Mouse (Mus musculus): ENCODE data around the gene Tor3a. TPM values are rescaled to one million over a fixed set of nuclear protein-coding genes. Genes with fewer than 3 reads are reported as not detected.

Gene Tor3a
- polyA plus RNA-seq, 1 experiment, result 79.4 TPM

DNA sequence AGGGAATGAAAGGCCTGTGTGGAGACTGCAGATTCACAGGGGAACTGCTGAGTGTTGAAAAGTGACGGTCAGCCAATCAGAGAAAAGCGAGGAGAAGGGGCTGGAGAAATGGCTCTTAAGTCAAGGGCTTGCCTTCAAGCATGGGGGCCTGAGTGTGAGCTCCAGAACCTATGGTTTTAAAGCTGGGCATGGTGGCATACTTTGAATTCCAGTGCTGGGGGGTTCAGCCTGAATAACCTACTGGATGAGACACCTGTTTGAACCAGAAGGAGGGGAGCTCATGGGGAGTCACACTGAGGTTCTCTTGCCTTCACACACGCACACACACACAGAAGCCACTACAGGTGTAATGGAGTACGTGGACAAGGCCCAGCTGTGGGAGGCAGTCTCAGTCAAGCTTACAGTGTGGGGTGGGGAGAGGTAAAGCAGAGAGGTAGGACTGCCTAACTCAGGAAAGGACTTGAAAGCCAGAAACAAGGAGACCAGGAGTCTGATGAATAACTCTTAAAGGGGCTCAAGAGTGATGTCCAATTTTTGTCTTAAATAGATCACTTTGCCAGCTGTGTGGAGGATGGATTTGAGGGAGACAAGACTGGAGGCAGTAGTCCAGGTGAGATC lies 53.8 kb downstream of the Tor3a start:
- TF ChIP-seq CTCF (IDR thresholded peaks at IDR 0.05; ENCODE audit: low read depth, low read length), result no peak
- TF ChIP-seq POLR2A (IDR thresholded peaks at IDR 0.05; ENCODE audit: borderline replicate concordance, low read depth, low read length), result no peak
- H3K4me1 ChIP-seq (ENCODE audit: control insufficient read depth, insufficient read depth, low read length), result peaks cover 52% of the 10 kb centered on the region
- H3K27ac ChIP-seq (ENCODE audit: insufficient read depth, low read depth, low read length), result peak overlapping the region; percentile 71
- no peak overlapping the region; the same call in 1 of the 2 replicates for H3K4me3 ChIP-seq (ENCODE audit: insufficient read depth, low read length)

DNA sequence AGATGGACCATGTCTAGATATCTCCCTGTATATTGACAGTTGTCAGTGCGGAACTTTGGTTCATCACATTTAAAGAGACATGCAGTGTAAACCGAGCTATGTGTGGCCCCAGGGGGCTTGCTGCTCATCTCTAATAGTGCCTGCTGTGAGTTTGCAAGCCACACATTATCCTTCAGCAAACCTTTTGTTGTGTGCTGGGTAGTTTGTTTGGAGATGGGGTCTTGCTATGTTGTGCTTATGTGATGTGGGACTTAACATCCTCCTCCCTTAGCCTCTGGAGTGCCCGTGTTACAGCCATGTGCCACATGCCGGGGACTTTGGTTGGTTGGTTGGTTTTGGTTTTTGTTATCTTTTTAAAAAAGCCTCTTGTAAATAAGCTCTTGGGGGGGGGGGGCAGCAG lies 56.3 kb downstream of the Tor3a start:
- Histone ChIP-seq H3K4me3 (ENCODE audit: insufficient read depth, low read length) (peak overlapping the region; percentile 35), H3K27ac (ENCODE audit: insufficient read depth, low read depth, low read length) (peak overlapping the region; percentile 61), H3K4me1 (ENCODE audit: control insufficient read depth, insufficient read depth, low read length) (peaks cover 42% of the 10 kb centered on the region)
- no peak for TF ChIP-seq POLR2A (IDR thresholded peaks at IDR 0.05; ENCODE audit: borderline replicate concordance, low read depth, low read length)
- no peak for TF ChIP-seq CTCF (IDR thresholded peaks at IDR 0.05; ENCODE audit: low read depth, low read length)

DNA sequence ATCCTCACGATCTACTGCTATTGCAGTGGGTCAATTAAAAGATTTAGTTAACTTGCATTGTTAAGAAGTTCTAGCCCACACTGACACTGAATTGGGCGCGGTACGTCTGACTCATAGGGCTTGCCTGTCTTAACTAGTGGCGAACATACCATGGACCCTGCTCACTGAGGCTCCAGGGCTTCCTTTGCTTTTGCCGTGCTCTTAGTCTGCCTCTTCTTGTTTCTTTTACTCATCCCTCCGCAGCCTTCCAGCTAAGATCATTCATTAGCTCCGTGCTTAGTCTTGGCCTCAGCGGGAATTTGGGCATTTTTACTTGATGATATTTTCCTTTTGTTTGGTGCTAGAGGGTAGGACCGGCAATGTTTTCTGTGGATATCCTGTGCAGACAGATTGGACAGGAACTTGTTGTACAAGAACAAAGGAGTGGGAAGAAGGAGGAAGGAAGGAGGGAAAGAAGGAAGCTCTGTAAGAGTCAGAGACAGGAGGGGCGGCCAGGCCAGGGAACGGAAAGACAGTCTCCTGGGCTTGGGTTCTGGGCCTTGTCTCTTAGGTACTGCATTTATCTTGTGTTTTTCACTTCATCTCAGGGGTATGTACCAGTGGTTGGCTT lies 57.1 kb downstream of the Tor3a start:
- H3K27ac ChIP-seq (ENCODE audit: insufficient read depth, low read depth, low read length), result peak overlapping the region; percentile 61
- peaks cover 39% of the 10 kb centered on the region for H3K4me1 ChIP-seq (ENCODE audit: control insufficient read depth, insufficient read depth, low read length)
- TF ChIP-seq POLR2A (IDR thresholded peaks at IDR 0.05; ENCODE audit: borderline replicate concordance, low read depth, low read length) (no peak), CTCF (IDR thresholded peaks at IDR 0.05; ENCODE audit: low read depth, low read length) (no peak)
- peak overlapping the region; percentile 46 for H3K4me3 ChIP-seq (ENCODE audit: insufficient read depth, low read length)

DNA sequence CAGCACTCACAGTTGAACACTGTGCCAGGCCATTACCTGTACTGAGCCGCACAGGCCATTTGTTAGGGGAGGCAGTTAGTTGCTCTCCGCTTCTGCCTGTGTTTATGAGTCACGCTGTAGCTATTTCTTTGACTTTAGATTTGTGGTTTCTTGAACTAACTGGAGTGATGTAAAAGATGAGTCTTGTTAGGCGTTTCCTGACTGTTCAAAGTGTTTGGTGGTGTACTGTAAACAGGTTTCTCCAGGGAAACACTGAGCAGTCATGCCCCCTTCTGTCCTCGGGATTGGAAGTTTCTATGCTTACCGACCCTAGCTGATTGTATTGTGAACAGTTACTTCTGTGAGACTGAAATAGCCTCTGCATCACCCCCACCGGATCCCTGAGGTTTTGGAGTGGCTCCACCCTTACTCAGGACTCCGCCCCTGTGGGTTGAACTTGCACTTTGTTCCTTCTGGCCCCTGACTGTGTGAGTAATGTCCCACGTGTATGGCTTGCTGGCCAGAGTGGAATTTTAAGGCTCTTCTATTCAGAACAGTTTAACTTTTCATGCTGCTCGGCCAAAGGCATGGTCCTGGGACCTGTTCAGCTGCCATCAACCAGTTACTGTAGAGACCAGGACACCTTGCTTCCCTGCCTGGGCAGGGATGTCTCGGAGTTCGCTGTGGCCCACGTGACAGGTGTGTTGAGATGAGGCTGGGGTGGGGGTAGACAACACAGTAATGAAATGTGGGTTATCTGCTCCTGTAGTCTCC lies 58.6 kb downstream of the Tor3a start:
- Histone ChIP-seq H3K4me3 (ENCODE audit: insufficient read depth, low read length) (peak overlapping the region; percentile 73), H3K4me1 (ENCODE audit: control insufficient read depth, insufficient read depth, low read length) (peaks cover 29% of the 10 kb centered on the region), H3K27ac (ENCODE audit: insufficient read depth, low read depth, low read length) (peak overlapping the region; percentile 84)
- TF ChIP-seq CTCF (IDR thresholded peaks at IDR 0.05; ENCODE audit: low read depth, low read length) (no peak), POLR2A (IDR thresholded peaks at IDR 0.05; ENCODE audit: borderline replicate concordance, low read depth, low read length) (0 out of 2 replicates have a peak, but pooled peaks have one; percentile 47)

DNA sequence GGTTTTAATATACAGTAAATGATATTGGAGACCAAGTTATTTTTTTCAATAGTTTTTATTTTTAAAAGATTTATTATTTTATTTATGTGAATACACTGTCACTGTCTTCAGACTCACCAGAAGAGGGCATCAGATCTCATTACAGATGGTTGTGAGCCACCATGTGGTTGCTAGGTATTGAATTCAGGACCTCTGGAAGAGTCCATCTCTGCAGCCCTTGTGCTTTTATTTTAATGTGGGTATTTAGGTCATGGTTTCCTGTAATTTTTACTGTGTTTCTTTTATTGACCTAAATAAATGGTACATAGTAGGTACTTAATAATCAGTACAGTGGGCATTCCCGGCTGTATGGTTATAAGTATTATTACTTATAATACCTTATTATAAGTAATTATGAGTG lies 59.4 kb downstream of the Tor3a start:
- Histone ChIP-seq H3K4me1 (ENCODE audit: control insufficient read depth, insufficient read depth, low read length) (peaks cover 22% of the 10 kb centered on the region), H3K27ac (ENCODE audit: insufficient read depth, low read depth, low read length) (peak overlapping the region; percentile 84), H3K4me3 (ENCODE audit: insufficient read depth, low read length) (no peak overlapping the region)
- TF ChIP-seq CTCF (IDR thresholded peaks at IDR 0.05; ENCODE audit: low read depth, low read length) (no peak), POLR2A (IDR thresholded peaks at IDR 0.05; ENCODE audit: borderline replicate concordance, low read depth, low read length) (no peak)

DNA sequence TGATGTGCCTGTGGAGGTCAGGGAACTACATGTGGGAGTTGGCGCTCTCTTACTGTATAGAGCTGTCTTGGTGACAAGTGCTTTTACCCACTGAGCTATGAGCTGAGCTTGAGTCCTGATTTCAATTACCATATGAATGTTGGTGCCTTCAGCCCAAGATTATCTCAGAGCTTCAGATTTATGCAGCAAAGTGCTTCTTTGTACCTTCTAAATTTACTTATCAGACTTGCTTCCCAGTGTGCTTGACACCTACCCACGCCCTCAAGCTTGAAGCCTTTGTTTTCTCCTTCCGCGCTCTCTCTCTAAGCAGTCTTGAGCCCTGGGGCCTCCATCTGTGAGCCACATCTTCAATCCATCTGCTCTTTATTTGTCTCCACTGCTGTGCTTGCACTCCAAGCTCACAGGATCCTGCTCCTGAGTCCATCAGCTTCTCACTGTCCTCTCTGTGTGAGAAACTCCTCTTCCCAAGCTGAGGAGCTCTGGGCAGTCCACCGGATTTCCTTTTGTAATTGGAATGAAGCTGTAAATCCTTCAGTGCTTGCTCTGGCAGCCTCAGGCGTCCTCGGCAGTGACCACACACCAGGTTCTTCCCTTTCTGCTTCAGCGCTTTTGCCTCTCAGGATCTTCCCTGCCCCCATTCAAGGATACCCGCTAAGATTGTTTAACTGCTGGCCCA lies 60.2 kb downstream of the Tor3a start:
- TF ChIP-seq CTCF (IDR thresholded peaks at IDR 0.05; ENCODE audit: low read depth, low read length) (no peak), POLR2A (IDR thresholded peaks at IDR 0.05; ENCODE audit: borderline replicate concordance, low read depth, low read length) (no peak)
- no peak overlapping the region for H3K4me3 ChIP-seq (ENCODE audit: insufficient read depth, low read length)
- H3K27ac ChIP-seq (ENCODE audit: insufficient read depth, low read depth, low read length), result peak overlapping the region; percentile 52
- H3K4me1 ChIP-seq (ENCODE audit: control insufficient read depth, insufficient read depth, low read length), result peaks cover 15% of the 10 kb centered on the region

DNA sequence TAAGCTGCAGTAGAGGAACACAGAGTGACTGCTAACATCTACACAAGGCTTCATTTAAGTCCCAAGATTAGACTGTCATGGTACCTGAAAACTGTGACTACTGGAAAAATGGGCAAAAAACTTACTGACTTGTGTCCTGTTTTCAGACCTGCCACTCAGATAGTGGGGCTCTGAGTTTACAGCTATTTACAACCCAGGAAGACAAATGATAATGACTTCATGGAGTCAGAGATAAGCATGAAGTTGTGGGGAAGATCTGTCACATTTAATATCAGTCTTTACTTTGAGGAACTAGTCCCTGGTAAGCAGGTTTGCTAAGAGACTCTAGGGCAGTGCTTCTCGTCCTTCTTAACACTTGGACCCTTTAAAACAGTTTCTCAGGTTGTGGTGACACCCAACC lies 63.9 kb downstream of the Tor3a start:
- no peak overlapping the region for H3K4me3 ChIP-seq (ENCODE audit: insufficient read depth, low read length)
- TF ChIP-seq CTCF (IDR thresholded peaks at IDR 0.05; ENCODE audit: low read depth, low read length), result no peak
- TF ChIP-seq POLR2A (IDR thresholded peaks at IDR 0.05; ENCODE audit: borderline replicate concordance, low read depth, low read length), result no peak
- peaks cover 12% of the 10 kb centered on the region for H3K4me1 ChIP-seq (ENCODE audit: control insufficient read depth, insufficient read depth, low read length)
- no peak overlapping the region for H3K27ac ChIP-seq (ENCODE audit: insufficient read depth, low read depth, low read length)

DNA sequence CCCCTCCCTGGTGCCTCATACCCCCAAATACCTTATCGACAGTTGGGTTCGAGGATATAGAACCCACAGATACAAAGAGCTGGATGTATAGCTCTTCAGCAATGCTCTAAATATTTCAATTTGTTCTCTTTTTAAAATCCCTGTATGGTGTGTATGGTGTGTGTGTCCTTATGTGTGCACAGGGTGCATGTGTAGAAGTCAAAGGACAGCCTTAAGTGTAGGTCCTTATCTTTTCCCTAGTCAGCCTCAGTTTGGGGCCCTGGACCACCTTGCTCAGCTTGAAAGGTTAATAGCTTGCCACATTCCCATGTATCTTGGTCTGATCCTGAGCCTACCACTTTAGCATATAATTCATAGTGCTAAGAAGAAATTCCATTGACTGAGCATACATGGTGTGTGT lies 65.7 kb downstream of the Tor3a start:
- TF ChIP-seq POLR2A (IDR thresholded peaks at IDR 0.05; ENCODE audit: borderline replicate concordance, low read depth, low read length) (no peak), CTCF (IDR thresholded peaks at IDR 0.05; ENCODE audit: low read depth, low read length) (no peak)
- Histone ChIP-seq H3K27ac (ENCODE audit: insufficient read depth, low read depth, low read length) (no peak overlapping the region), H3K4me1 (ENCODE audit: control insufficient read depth, insufficient read depth, low read length) (peaks cover 17% of the 10 kb centered on the region)

DNA sequence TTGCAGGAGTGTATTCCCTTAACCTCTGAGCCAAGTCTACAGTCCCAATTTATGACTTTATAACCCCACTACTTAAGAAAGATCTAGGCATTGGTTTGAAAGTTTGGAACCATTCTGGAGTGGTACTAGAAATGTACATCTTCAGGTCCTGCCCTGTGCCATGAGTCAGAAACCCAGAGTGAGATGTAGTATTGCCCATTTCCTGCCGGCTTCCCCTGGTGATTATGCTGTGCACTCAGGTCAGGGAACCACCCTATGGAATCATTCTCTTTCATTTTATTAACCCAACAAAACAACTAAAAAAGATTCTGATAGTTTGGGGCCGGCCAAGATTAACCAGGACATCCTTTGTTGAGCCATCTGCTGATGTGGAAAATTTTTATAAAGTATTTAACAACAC lies 68.2 kb downstream of the Tor3a start:
- TF ChIP-seq POLR2A (IDR thresholded peaks at IDR 0.05; ENCODE audit: borderline replicate concordance, low read depth, low read length), result no peak
- TF ChIP-seq CTCF (IDR thresholded peaks at IDR 0.05; ENCODE audit: low read depth, low read length), result no peak
- Histone ChIP-seq H3K4me3 (ENCODE audit: insufficient read depth, low read length) (no peak overlapping the region), H3K27ac (ENCODE audit: insufficient read depth, low read depth, low read length) (no peak overlapping the region), H3K4me1 (ENCODE audit: control insufficient read depth, insufficient read depth, low read length) (peaks cover 17% of the 10 kb centered on the region)

More for the DNA sequence above, 65.7 kb downstream of the Tor3a start:
- no peak overlapping the region for H3K4me3 ChIP-seq (ENCODE audit: insufficient read depth, low read length)

Data from bone marrow macrophage, adult 2 months (primary cell).